Mouse (Mus musculus): ENCODE measurements at regions not wholly inside any gene's neighbourhood (a gene's known extent, or its start where the extent isn't known, plus 50 kb on each side); places are given as distances from the start of the nearest gene placed in this dataset.

DNA sequence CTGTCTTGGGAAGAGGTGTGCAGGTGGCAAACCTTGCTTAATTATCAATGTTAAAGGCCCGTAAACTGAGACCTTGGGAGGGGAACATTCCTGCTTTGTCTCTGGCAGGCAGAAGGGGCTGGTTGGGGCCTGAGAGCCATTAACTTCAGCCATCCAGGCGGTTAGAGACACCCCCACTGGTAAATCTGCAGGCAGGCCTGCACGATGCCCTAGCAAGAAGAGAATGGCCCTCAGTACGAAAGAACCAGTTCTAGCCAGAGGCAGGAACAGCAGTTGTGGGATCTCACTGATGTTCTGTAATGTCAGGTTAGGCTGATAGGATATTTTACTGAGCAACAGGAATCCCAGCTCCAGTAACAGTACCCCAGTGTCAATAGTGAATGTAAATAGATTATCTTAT is 70.5 kb downstream of the Apip start:
- H3K4me2 ChIP-seq, result no peak overlapping the region
- peaks cover 21% of the 10 kb centered on the region for H3K4me1 ChIP-seq
- H3K36me3 ChIP-seq, result no peaks in the 10 kb centered on the region
- H3K27me3 ChIP-seq, result no peaks in the 10 kb centered on the region
- H3K9me3 ChIP-seq (replicated peaks), result no peaks in the 10 kb centered on the region
- ATAC-seq (replicated peaks; ENCODE audit: low FRiP score), result peak; percentile 64
- H3K4me3 ChIP-seq (replicated peaks), result no peak overlapping the region
- no peak overlapping the region for H3K9ac ChIP-seq
- 32% methylated on average over 4 of the region's 4 CpGs for WGBS
- peak overlapping the region; percentile 89 for H3K27ac ChIP-seq

DNA sequence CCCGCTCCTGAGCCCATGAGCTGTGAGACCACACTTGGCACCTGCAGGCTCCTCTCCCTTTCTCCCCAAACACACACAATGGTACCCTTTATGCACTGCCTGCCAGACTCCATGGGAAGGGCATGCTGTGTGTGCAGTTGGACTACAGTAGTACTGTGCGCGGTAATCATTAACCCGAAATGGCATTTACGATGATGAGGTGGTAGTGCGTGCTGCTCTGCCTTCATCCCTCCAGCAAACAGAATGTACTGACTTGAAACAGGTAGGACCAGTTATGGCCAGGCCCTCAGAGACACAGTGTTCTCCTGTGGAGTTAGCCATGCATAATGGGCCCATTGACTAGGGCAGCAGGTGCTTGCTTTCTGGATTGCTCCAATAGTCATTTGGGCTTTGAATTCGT is 70.9 kb downstream of the Apip start:
- peak; percentile 95 for ATAC-seq (replicated peaks; ENCODE audit: low FRiP score)
- 75% methylated on average over 7 of the region's 7 CpGs for WGBS
- Histone ChIP-seq H3K9me3 (replicated peaks) (no peaks in the 10 kb centered on the region), H3K27me3 (no peaks in the 10 kb centered on the region), H3K27ac (peak overlapping the region; percentile 89), H3K36me3 (no peaks in the 10 kb centered on the region), H3K4me3 (replicated peaks) (no peak overlapping the region), H3K4me2 (no peak overlapping the region), H3K9ac (no peak overlapping the region), H3K4me1 (peaks cover 17% of the 10 kb centered on the region)

DNA sequence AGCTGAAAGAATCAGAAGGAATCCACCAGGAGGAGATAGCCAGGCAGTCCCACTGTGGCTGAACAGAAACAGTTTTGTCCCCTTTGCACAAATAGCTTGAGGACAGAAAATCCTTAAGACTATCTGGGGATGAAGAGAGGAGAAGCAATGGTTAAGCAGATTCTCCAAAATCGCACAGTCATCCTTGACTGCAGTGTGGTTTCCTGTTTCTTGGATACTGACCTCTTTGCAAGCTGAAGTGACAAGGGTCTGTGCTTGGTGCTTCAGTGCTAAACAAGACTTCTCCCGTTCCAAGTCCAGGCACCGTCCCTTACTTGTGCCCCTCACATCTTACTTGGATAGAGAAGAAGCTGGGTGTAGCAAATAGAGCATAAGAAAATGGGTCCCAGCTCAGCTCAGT is 71.6 kb downstream of the Apip start:
- no peak for ATAC-seq (replicated peaks; ENCODE audit: low FRiP score)
- no peak overlapping the region for H3K4me3 ChIP-seq (replicated peaks)
- no peak overlapping the region for H3K4me2 ChIP-seq
- no peaks in the 10 kb centered on the region for H3K36me3 ChIP-seq
- no peak overlapping the region for H3K9ac ChIP-seq
- peaks cover 16% of the 10 kb centered on the region for H3K4me1 ChIP-seq
- H3K27ac ChIP-seq, result peak overlapping the region; percentile 88
- H3K9me3 ChIP-seq (replicated peaks), result no peaks in the 10 kb centered on the region
- WGBS, result 31% methylated on average over 3 of the region's 3 CpGs
- H3K27me3 ChIP-seq, result no peaks in the 10 kb centered on the region

DNA sequence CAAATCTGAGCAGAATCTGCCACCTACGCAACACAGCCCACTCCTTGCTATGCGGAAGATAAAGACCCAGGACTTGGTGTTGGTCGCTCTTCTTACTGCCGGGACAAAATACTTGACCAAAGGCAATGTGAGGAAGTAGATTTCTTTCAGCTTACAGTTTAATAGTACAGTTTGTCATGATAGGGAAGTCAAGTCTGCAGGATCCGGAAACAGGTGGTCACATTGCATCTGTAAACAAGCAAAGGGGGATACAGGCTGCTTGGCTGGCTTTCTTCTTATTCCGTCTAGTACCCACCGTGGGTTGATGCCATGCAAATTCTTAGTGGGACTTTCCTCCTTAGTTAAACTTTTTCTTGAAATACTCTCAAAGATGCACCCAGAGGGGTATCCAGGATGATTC is 72.7 kb downstream of the Apip start:
- no peak overlapping the region for H3K4me3 ChIP-seq (replicated peaks)
- 85% methylated on average over 7 of the region's 7 CpGs for WGBS
- H3K9me3 ChIP-seq (replicated peaks), result no peaks in the 10 kb centered on the region
- H3K27me3 ChIP-seq, result no peaks in the 10 kb centered on the region
- H3K27ac ChIP-seq, result peak overlapping the region; percentile 88; the same call in 1 of the 2 replicates
- H3K4me2 ChIP-seq, result no peak overlapping the region
- ATAC-seq (replicated peaks; ENCODE audit: low FRiP score), result no peak
- no peak overlapping the region for H3K9ac ChIP-seq
- H3K36me3 ChIP-seq, result no peaks in the 10 kb centered on the region
- peaks cover 19% of the 10 kb centered on the region for H3K4me1 ChIP-seq

DNA sequence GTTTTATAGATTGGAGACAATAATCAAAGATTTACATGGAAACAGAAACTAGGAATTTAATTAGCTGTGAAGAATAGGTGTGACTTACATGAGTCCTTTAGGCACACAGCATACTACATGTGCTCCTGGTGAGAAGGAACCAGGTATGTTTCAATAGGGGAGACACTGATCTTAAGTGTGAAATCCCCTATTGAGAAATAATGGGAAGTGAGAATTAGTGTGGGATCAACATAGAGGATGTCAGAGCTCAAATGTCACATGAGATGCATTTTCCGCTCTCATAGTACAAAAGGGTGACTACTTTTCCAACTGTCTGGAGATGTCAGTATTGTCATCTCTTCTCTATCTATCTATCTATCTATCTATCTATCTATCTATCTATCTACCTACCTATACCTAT is 79.8 kb downstream of the Apip start:
- no peak overlapping the region for H3K4me3 ChIP-seq (replicated peaks)
- H3K36me3 ChIP-seq, result no peaks in the 10 kb centered on the region
- no peak overlapping the region for H3K4me2 ChIP-seq
- no peaks in the 10 kb centered on the region for H3K9me3 ChIP-seq (replicated peaks)
- no peak for ATAC-seq (replicated peaks; ENCODE audit: low FRiP score)
- no peaks in the 10 kb centered on the region for H3K27me3 ChIP-seq
- no peak overlapping the region for H3K27ac ChIP-seq
- H3K4me1 ChIP-seq, result 0 out of 2 replicates have a peak, but pooled peaks cover 4% of the 10 kb centered on the region
- WGBS, result 97% methylated on average over 1 of the region's 1 CpGs
- no peak overlapping the region for H3K9ac ChIP-seq

DNA sequence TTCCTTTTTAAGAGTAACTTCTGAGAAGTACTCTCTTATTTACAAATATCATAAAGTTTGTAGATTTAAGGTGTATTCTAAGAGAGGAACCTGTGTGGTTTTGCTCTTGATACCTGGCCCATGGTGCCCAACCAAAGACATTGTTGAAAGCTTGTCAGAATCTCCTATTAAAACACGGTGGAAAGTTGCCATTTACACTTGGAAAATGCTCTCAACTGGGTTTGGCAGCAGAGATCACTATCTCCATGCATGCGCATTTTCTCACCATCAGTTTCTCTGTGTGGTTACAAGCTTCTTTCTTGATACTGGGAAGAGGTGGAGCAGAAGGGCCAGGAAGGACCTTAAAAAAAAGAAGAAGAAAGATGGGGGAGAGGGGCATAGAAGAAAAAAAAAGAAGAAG is 94.3 kb downstream of the Apip start:
- Histone ChIP-seq H3K4me1 (no peaks in the 10 kb centered on the region), H3K27ac (no peak overlapping the region), H3K9ac (no peak overlapping the region), H3K27me3 (no peaks in the 10 kb centered on the region), H3K9me3 (replicated peaks) (no peaks in the 10 kb centered on the region), H3K4me2 (no peak overlapping the region), H3K36me3 (no peaks in the 10 kb centered on the region), H3K4me3 (replicated peaks) (no peak overlapping the region)
- no peak for ATAC-seq (replicated peaks; ENCODE audit: low FRiP score)
- 65% methylated on average over 2 of the region's 2 CpGs for WGBS

DNA sequence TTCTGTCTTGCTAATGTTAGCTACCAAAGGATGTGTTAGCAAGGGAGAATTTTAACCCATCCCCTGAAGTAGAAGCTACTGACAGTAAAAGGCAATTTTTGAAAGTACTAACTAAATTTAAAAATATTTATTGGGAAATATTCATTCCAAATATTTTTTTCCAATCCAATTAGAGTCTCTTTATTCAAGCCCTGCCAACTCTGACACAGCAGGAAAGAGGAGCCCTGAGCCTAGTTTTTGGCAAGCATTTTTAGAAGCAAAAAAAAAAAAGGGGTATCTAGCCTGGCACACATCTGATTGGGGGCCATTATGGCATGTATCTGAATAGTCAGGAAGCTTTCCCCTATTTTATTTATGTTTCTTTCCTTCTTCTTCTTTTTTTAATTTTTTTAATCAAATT is 94.8 kb downstream of the Apip start:
- H3K4me2 ChIP-seq, result no peak overlapping the region
- no peaks in the 10 kb centered on the region for H3K27me3 ChIP-seq
- H3K4me3 ChIP-seq (replicated peaks), result no peak overlapping the region
- no peak for ATAC-seq (replicated peaks; ENCODE audit: low FRiP score)
- no peaks in the 10 kb centered on the region for H3K36me3 ChIP-seq
- H3K27ac ChIP-seq, result no peak overlapping the region
- H3K9ac ChIP-seq, result no peak overlapping the region
- no peaks in the 10 kb centered on the region for H3K9me3 ChIP-seq (replicated peaks)
- no peaks in the 10 kb centered on the region for H3K4me1 ChIP-seq

DNA sequence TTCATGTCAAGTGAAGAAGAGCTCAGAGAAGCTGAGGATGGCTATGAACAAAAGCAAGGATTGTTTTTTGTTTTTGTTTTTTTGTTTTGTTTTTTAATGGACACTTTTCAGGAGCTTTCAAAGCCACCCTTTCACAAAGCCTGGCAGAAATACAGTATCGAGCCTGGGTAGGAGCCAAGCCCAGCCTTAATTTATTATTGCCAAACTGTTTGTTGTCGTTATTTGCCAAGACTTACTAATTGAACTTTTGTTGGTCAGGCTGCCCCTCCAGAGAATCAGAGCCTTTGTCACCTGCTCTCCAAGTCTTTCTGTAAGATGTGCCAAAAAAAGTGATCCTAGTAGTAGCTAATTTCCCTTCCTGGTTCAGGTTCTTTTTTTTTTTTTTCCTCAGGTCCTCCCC is 103.9 kb downstream of the Apip start:
- Histone ChIP-seq H3K27me3 (no peaks in the 10 kb centered on the region), H3K36me3 (no peaks in the 10 kb centered on the region), H3K9ac (no peak overlapping the region), H3K4me2 (no peak overlapping the region), H3K4me1 (no peaks in the 10 kb centered on the region), H3K27ac (no peak overlapping the region), H3K4me3 (replicated peaks) (no peak overlapping the region), H3K9me3 (replicated peaks) (no peaks in the 10 kb centered on the region)
- ATAC-seq (replicated peaks; ENCODE audit: low FRiP score), result no peak
- 79% methylated on average over 2 of the region's 2 CpGs for WGBS

DNA sequence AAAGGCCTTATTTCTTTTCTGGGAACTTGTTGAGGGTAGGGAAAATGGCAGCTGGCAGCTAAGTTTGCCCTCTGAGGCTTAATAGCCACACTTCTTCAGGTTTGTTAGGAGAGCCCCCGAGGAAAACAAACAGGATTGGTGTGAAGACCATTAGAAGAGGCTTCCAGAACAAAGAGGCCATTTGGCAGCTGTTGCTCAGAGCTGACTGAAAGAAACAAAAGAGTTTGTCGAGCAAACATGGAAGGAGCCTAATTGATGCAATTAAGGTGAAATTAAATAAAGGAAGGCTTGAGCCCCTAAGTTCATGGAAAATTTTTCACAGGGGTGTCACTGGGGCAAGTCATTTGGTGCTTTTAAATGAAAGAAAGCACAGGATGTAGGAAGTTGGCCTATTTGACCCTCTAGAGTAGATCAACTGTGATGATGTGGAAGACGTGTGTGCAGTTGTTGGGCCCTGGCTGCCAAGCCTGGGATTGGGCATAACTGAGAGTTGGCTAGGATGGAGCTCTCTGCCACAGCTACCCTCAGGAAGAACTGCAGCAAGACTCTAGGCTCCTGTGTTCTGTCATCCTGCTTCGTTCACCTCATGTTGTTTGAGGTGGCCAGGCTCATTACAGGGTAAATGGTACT is 106.9 kb downstream of the Apip start:
- WGBS, result 23% methylated on average over 4 of the region's 4 CpGs

DNA sequence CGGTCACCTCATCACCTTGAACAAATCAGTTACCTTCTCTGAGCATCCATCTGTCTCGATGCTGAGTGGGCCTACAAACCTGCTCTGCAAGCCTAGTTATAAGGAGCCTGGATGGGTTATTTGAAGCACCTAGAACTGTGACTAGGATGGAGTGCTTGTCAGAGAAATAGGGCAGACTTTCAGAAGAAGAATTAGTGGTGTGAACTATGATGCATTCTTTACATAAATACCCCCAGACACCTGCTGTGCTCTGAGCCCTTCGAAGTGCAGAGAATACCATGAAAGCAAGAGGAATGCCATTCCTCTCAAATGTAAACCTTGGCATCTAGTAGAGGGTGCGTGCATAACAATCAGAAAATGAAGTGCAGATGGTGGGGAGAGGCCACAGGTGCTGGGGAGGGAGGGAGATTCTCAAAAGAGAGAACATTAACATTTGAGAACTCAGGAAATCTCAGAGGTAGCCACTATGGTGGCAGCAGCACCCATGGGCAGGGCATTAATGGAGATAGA is 113.3 kb downstream of the Apip start:
- Histone ChIP-seq H3K4me2 (no peak overlapping the region), H3K9me3 (replicated peaks) (no peaks in the 10 kb centered on the region)
- WGBS, result 78% methylated on average over 4 of the region's 4 CpGs

More for the DNA sequence above, 106.9 kb downstream of the Apip start:
- no peak for ATAC-seq (replicated peaks; ENCODE audit: low FRiP score)
- Histone ChIP-seq H3K9ac (no peak overlapping the region), H3K4me2 (no peak overlapping the region), H3K27ac (no peak overlapping the region), H3K9me3 (replicated peaks) (no peaks in the 10 kb centered on the region), H3K4me3 (replicated peaks) (no peak overlapping the region), H3K27me3 (no peaks in the 10 kb centered on the region), H3K36me3 (no peaks in the 10 kb centered on the region), H3K4me1 (no peaks in the 10 kb centered on the region)

DNA sequence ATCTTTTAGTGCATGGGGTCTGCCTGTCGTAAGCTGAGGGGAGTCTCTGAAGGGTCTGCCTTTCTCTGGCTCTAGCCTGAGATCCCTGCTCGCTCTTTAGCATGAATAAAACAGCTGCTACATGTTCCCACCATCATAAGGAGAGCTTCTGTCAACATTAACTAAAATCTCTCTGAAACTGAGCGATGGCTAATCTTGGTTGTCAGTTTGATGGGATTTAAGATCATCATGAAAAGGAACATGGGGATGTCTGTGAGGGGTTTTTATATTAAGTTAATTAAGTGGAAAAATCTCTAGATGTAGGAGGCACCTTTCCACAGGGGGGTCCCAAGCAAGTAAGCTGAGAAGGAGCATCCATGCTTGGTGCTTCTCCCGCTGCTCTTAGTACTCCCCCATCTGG is 110.5 kb downstream of the Ehf start:
- 82% methylated on average over 4 of the region's 4 CpGs for WGBS
- Histone ChIP-seq H3K27me3 (no peaks in the 10 kb centered on the region), H3K9ac (no peak overlapping the region), H3K4me3 (replicated peaks) (no peak overlapping the region), H3K27ac (no peak overlapping the region), H3K4me1 (0 out of 2 replicates have a peak, but pooled peaks cover 2% of the 10 kb centered on the region), H3K36me3 (no peaks in the 10 kb centered on the region), H3K4me2 (no peak overlapping the region), H3K9me3 (replicated peaks) (no peaks in the 10 kb centered on the region)
- no peak for ATAC-seq (replicated peaks; ENCODE audit: low FRiP score)

More for the DNA sequence above, 113.3 kb downstream of the Apip start:
- Histone ChIP-seq H3K27ac (no peak overlapping the region), H3K36me3 (no peaks in the 10 kb centered on the region), H3K9ac (no peak overlapping the region), H3K4me1 (no peaks in the 10 kb centered on the region), H3K27me3 (no peaks in the 10 kb centered on the region), H3K4me3 (replicated peaks) (no peak overlapping the region)
- no peak for ATAC-seq (replicated peaks; ENCODE audit: low FRiP score)

DNA sequence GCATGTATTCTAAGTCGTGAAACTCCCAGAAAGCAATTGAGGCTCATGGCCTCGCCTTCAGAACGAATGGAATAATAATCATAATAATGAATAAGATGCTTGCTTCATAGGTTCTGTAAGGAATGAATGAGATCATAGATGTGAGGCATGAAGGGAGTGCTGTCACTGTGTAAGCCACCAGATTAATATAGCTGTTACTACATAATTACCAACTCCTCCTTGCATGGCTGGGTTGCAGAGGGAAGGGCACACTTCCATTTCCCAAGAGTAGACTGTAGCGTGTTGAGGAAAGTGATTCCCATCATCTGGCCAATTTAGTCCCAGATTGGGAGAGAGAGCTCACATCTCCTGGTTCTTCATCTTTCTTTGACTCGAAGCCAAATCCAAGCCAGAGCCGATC is 102.8 kb downstream of the Ehf start:
- no peak overlapping the region for H3K4me2 ChIP-seq
- H3K4me1 ChIP-seq, result 0 out of 2 replicates have a peak, but pooled peaks cover 5% of the 10 kb centered on the region
- H3K27ac ChIP-seq, result no peak overlapping the region
- H3K27me3 ChIP-seq, result no peaks in the 10 kb centered on the region
- H3K9ac ChIP-seq, result no peak overlapping the region
- ATAC-seq (replicated peaks; ENCODE audit: low FRiP score), result no peak
- H3K36me3 ChIP-seq, result no peaks in the 10 kb centered on the region
- H3K9me3 ChIP-seq (replicated peaks), result no peaks in the 10 kb centered on the region
- WGBS, result 85% methylated on average over 6 of the region's 6 CpGs
- H3K4me3 ChIP-seq (replicated peaks), result no peak overlapping the region

DNA sequence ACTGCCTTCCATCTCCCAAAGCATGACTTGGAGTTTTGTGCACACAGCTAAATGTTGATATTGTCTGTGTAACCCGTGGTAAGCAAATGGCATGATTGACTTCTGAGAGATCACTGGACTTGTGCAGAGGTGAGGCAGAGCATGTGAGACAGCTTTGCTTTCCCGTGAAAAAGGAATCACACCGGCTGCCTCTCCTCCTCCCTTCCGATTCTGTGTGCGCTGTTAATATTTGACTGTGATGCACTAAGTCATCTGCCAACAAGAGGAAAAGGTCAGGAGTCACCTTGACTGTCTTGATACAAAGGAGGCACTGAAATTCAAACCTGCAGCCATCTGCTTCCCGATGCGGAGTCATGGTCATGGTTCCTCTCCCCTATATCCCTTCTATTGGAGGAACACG is 98.0 kb downstream of the Ehf start:
- no peak for ATAC-seq (replicated peaks; ENCODE audit: low FRiP score)
- no peaks in the 10 kb centered on the region for H3K36me3 ChIP-seq
- no peak overlapping the region for H3K9ac ChIP-seq
- no peaks in the 10 kb centered on the region for H3K27me3 ChIP-seq
- 62% methylated on average over 8 of the region's 8 CpGs for WGBS
- H3K9me3 ChIP-seq (replicated peaks), result no peaks in the 10 kb centered on the region
- no peak overlapping the region for H3K4me3 ChIP-seq (replicated peaks)
- H3K4me2 ChIP-seq, result no peak overlapping the region
- H3K27ac ChIP-seq, result no peak overlapping the region
- H3K4me1 ChIP-seq, result 0 out of 2 replicates have a peak, but pooled peaks cover 3% of the 10 kb centered on the region

All from kidney, embryonic 15.5 days (tissue).